Mouse (Mus musculus) forebrain, embryonic 13.5 days (tissue): ENCODE measurements around the gene Npnt. TPM values are rescaled to one million over a fixed set of nuclear protein-coding genes. Genes with fewer than 3 reads are reported as not detected.
A peak's percentile ranks its signal among the peaks of the same experiment; 100 is the strongest.

Source experiments
- ATAC-seq: fragments of 200-750 bp; cut with Nextera tagmentation; 2 replicates; pipeline ENCODE4 v1.8.0; 2017
- H3K27ac ChIP-seq: fragments of 300-500 bp; sonication (generic); 2 replicates; pipeline ENCODE4 v1.5.1; 2015; ENCODE audit warnings: inconsistent platforms, mild to moderate bottlenecking, moderate library complexity
- H3K27me3 ChIP-seq: fragments of 300-500 bp; sonication (generic); 2 replicates; pipeline ENCODE4 v1.6.1; 2015; ENCODE audit warnings: mild to moderate bottlenecking, inconsistent platforms
- H3K36me3 ChIP-seq: fragments of 300-500 bp; sonication (generic); 2 replicates; pipeline ENCODE4 v1.6.1; 2015; ENCODE audit warnings: mild to moderate bottlenecking, inconsistent platforms; ENCODE audit not compliant: poor library complexity, severe bottlenecking
- H3K4me1 ChIP-seq: fragments of 300-500 bp; sonication (generic); 2 replicates; pipeline ENCODE4 v1.6.1; 2015; ENCODE audit warnings: inconsistent platforms
- H3K4me2 ChIP-seq: fragments of 300-500 bp; sonication (generic); 2 replicates; pipeline ENCODE4 v1.6.1; 2015; ENCODE audit warnings: inconsistent platforms, mild to moderate bottlenecking, moderate library complexity
- H3K4me3 ChIP-seq: fragments of 300-500 bp; sonication (generic); 2 replicates; pipeline ENCODE4 v1.5.1; 2015; ENCODE audit warnings: mild to moderate bottlenecking, inconsistent platforms
- H3K9ac ChIP-seq: fragments of 300-500 bp; sonication (generic); 2 replicates; pipeline ENCODE4 v1.6.1; 2015; ENCODE audit warnings: mild to moderate bottlenecking, inconsistent platforms
- H3K9me3 ChIP-seq: fragments of 300-500 bp; sonication (generic); replicated peaks from 2 replicates; pipeline ENCODE4 v1.6.1; 2016; ENCODE audit warnings: inconsistent platforms
- WGBS: fragments of 180-500 bp; shearing (Covaris S2); methylation state at CpG from one replicate; pipeline ENCODE4 v1.1.7; 2015; 5-methylcytosine and 5-hydroxymethylcytosine counted together
- polyA plus RNA-seq: library from polyadenylated mRNA; unstranded; fragments of >200 nt; fragmentation: Nextera tagmentation; extraction: Ambion mirVana; gene quantifications from 2 replicates; pipeline ENCODE4 v1.2.1, GENCODE M21; 2015

Npnt gene
- polyA plus RNA-seq, 1 experiment from 2014 or later: 3.8 TPM

GRCm38 (mm10) chr3:132863843-132864242 lies 86.2 kb downstream of the Npnt start:
- no peak for ATAC-seq
- 75% methylated on average over 13 of the region's 13 CpGs for WGBS
- no peak overlapping the region for H3K4me2 ChIP-seq

GRCm38 (mm10) chr3:132860796-132861195 lies 89.3 kb downstream of the Npnt start:
- no peak overlapping the region for H3K4me3 ChIP-seq
- 87% methylated on average over 8 of the region's 8 CpGs for WGBS
- no peaks in the 10 kb centered on the region for H3K9me3 ChIP-seq
- ATAC-seq: no peak
- 0 out of 2 replicates have a peak, but pooled peaks cover 4% of the 10 kb centered on the region for H3K4me1 ChIP-seq
- H3K36me3 ChIP-seq: no peaks in the 10 kb centered on the region
- no peaks in the 10 kb centered on the region for H3K27me3 ChIP-seq
- no peak overlapping the region for H3K4me2 ChIP-seq
- no peak overlapping the region for H3K9ac ChIP-seq
- H3K27ac ChIP-seq: no peak overlapping the region

More at GRCm38 (mm10) chr3:132863843-132864242, 86.2 kb downstream of the Npnt start:
- Histone ChIP-seq H3K27me3 (no peaks in the 10 kb centered on the region), H3K27ac (no peak overlapping the region), H3K4me3 (no peak overlapping the region), H3K36me3 (no peaks in the 10 kb centered on the region), H3K4me1 (0 out of 2 replicates have a peak, but pooled peaks cover 7% of the 10 kb centered on the region), H3K9me3 (no peaks in the 10 kb centered on the region), H3K9ac (no peak overlapping the region)

GRCm38 (mm10) chr3:132859573-132859972 lies 90.5 kb downstream of the Npnt start:
- no peak for ATAC-seq
- no peak overlapping the region for H3K4me3 ChIP-seq
- H3K27ac ChIP-seq: no peak overlapping the region

DNA sequence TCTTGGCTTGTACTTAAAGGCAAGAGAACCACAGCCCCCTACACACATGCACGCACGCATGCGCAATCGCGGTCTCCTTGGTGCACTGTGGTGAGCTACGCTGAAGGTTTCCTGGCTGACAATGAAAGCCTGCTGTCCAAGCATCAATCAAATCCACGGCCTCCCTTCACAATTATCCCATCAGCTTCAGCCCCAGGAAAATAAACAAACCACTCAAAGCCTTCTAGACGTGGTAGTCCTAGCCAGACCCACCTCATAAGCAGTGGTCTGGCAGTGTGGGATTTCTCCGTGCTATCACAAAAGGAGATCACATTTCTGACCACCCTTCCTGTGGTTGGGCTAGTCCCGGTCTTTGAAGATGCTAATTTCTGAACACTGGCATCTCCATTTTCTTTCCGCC lies 91.2 kb downstream of the Npnt start:
- Histone ChIP-seq H3K27me3 (no peaks in the 10 kb centered on the region), H3K4me1 (0 out of 2 replicates have a peak, but pooled peaks cover under 1% of the 10 kb centered on the region), H3K27ac (no peak overlapping the region), H3K9me3 (no peaks in the 10 kb centered on the region), H3K4me3 (no peak overlapping the region), H3K36me3 (no peaks in the 10 kb centered on the region), H3K4me2 (no peak overlapping the region), H3K9ac (no peak overlapping the region)
- WGBS: 72% methylated on average over 11 of the region's 11 CpGs
- no peak; the same call in 1 of the 2 replicates for ATAC-seq

More at GRCm38 (mm10) chr3:132859573-132859972, 90.5 kb downstream of the Npnt start:
- H3K36me3 ChIP-seq: no peaks in the 10 kb centered on the region
- H3K27me3 ChIP-seq: no peaks in the 10 kb centered on the region
- 88% methylated on average over 7 of the region's 7 CpGs for WGBS
- no peak overlapping the region for H3K4me2 ChIP-seq
- 0 out of 2 replicates have a peak, but pooled peaks cover 4% of the 10 kb centered on the region for H3K4me1 ChIP-seq
- no peak overlapping the region for H3K9ac ChIP-seq
- H3K9me3 ChIP-seq: no peaks in the 10 kb centered on the region

DNA sequence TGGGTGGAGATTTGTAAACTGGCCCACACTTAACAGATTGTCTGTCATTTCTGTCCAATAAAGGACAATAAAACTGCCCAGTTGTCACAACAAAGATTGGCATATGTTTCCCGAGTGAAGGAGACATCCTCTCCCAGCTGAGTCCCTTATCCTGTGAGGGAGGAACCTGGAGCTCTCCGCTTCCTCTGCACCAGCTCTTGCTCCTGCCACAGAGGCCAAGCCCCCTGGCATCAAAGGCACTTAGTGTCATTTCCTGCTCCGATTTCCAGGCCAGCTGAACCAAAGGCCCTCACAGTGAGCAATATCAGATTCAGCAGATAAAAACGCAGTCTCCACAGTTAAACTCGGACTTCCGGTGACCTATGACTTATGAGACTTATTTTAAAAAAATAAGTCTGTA lies 93.4 kb downstream of the Npnt start:
- Histone ChIP-seq H3K4me2 (no peak overlapping the region), H3K27ac (no peak overlapping the region), H3K9ac (no peak overlapping the region), H3K27me3 (no peaks in the 10 kb centered on the region), H3K9me3 (no peaks in the 10 kb centered on the region), H3K4me3 (no peak overlapping the region), H3K36me3 (no peaks in the 10 kb centered on the region), H3K4me1 (peaks cover 5% of the 10 kb centered on the region)
- 89% methylated on average over 6 of the region's 6 CpGs for WGBS
- no peak for ATAC-seq

GRCm38 (mm10) chr3:132855458-132856212 lies 94.5 kb downstream of the Npnt start:
- no peak for ATAC-seq

GRCm38 (mm10) chr3:132854271-132854670 lies 95.8 kb downstream of the Npnt start:
- H3K9ac ChIP-seq: no peak overlapping the region
- H3K9me3 ChIP-seq: no peaks in the 10 kb centered on the region
- no peak for ATAC-seq
- H3K27me3 ChIP-seq: no peaks in the 10 kb centered on the region
- H3K36me3 ChIP-seq: no peaks in the 10 kb centered on the region
- H3K4me3 ChIP-seq: no peak overlapping the region
- no peak overlapping the region for H3K4me2 ChIP-seq
- H3K4me1 ChIP-seq: peaks cover 5% of the 10 kb centered on the region
- no peak overlapping the region for H3K27ac ChIP-seq
- WGBS: 76% methylated on average over 9 of the region's 9 CpGs

More at GRCm38 (mm10) chr3:132855458-132856212, 94.5 kb downstream of the Npnt start:
- Histone ChIP-seq H3K4me3 (no peak overlapping the region), H3K4me1 (peaks cover 5% of the 10 kb centered on the region), H3K27ac (no peak overlapping the region), H3K4me2 (no peak overlapping the region), H3K27me3 (no peaks in the 10 kb centered on the region), H3K9me3 (no peaks in the 10 kb centered on the region), H3K9ac (no peak overlapping the region), H3K36me3 (no peaks in the 10 kb centered on the region)
- WGBS: 66% methylated on average over 9 of the region's 9 CpGs

GRCm38 (mm10) chr3:132851841-132852728 lies 98.0 kb downstream of the Npnt start:
- no peak overlapping the region for H3K9ac ChIP-seq
- H3K4me2 ChIP-seq: no peak overlapping the region
- WGBS: 65% methylated on average over 28 of the region's 28 CpGs
- H3K4me1 ChIP-seq: peaks cover 5% of the 10 kb centered on the region
- peak; percentile 19; the same call in 1 of the 2 replicates for ATAC-seq
- H3K27ac ChIP-seq: no peak overlapping the region; the same call in 1 of the 2 replicates
- no peak overlapping the region for H3K4me3 ChIP-seq
- no peaks in the 10 kb centered on the region for H3K27me3 ChIP-seq
- no peaks in the 10 kb centered on the region for H3K36me3 ChIP-seq
- H3K9me3 ChIP-seq: no peaks in the 10 kb centered on the region

DNA sequence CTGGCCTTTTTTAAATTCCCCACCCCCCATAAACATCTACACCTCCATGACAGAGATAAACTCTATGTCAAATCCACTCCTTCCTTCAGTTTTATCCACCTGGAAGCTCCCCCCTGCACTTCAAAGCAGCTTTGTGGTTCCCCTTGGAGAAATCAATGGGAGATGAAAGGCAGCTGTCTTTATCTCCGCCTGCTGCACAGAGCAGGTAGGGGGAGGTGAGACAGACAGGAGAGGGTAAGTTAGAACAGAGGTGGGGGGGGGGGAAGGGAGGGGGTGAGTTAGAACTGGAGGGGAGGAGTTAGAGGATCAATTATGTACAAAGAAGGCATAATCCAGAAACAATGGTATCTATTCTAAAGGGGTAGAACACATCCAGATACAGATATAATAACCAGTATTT lies 98.7 kb downstream of the Npnt start:
- H3K27ac ChIP-seq: no peak overlapping the region
- peak; percentile 25; the same call in 1 of the 2 replicates for ATAC-seq
- H3K9ac ChIP-seq: no peak overlapping the region
- H3K4me2 ChIP-seq: no peak overlapping the region
- H3K36me3 ChIP-seq: no peaks in the 10 kb centered on the region
- H3K4me3 ChIP-seq: no peak overlapping the region
- peaks cover 5% of the 10 kb centered on the region for H3K4me1 ChIP-seq
- H3K9me3 ChIP-seq: no peaks in the 10 kb centered on the region
- WGBS: 32% methylated on average over 1 of the region's 1 CpGs
- no peaks in the 10 kb centered on the region for H3K27me3 ChIP-seq

- 91% methylated on average over 2 of the region's 2 CpGs for WGBS
Measured at GRCm38 (mm10) chr3:132850431-132850830, 99.7 kb downstream of the Npnt start.

GRCm38 (mm10) chr3:132849669-132850068 lies 100.4 kb downstream of the Npnt start:
- Histone ChIP-seq H3K36me3 (no peaks in the 10 kb centered on the region), H3K27me3 (no peaks in the 10 kb centered on the region), H3K27ac (no peak overlapping the region), H3K4me1 (peaks cover 5% of the 10 kb centered on the region), H3K9ac (no peak overlapping the region), H3K4me2 (no peak overlapping the region), H3K9me3 (no peaks in the 10 kb centered on the region), H3K4me3 (no peak overlapping the region)
- ATAC-seq: no peak
- 71% methylated on average over 7 of the region's 7 CpGs for WGBS

More at GRCm38 (mm10) chr3:132850431-132850830, 99.7 kb downstream of the Npnt start:
- no peaks in the 10 kb centered on the region for H3K27me3 ChIP-seq
- no peak overlapping the region for H3K4me2 ChIP-seq
- H3K4me3 ChIP-seq: no peak overlapping the region
- H3K36me3 ChIP-seq: no peaks in the 10 kb centered on the region
- H3K9me3 ChIP-seq: no peaks in the 10 kb centered on the region
- no peak overlapping the region for H3K9ac ChIP-seq
- H3K4me1 ChIP-seq: peaks cover 5% of the 10 kb centered on the region
- H3K27ac ChIP-seq: no peak overlapping the region
- ATAC-seq: no peak

DNA sequence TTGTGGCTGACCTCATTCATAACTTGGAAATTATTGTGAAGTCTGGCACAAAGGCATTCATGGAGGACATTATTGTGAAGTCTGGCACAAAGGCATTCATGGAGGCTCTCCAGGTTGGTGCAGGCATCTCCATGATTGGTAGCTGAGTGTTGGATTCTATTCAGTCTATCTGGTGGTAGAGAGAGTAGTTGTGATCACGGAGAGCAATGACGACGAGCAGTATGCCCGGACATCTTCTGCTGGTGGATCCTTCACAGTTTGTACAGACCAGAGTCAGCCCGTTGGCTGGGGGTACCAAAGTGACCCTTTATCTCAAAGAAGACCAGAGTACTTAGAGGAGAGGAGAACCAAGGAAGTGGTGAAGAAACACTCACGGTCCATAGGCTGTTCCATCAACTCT lies 107.4 kb downstream of the Npnt start:
- 95% methylated on average over 6 of the region's 6 CpGs for WGBS
- no peaks in the 10 kb centered on the region for H3K27me3 ChIP-seq
- no peak for ATAC-seq
- no peak overlapping the region for H3K4me2 ChIP-seq
- no peak overlapping the region for H3K9ac ChIP-seq
- no peaks in the 10 kb centered on the region for H3K4me1 ChIP-seq
- H3K36me3 ChIP-seq: peaks cover 33% of the 10 kb centered on the region
- H3K27ac ChIP-seq: no peak overlapping the region
- no peak overlapping the region for H3K4me3 ChIP-seq
- H3K9me3 ChIP-seq: no peaks in the 10 kb centered on the region
